Mouse (Mus musculus): Measurements from ENCODE around the gene Gm7075. TPM values are rescaled to one million over a fixed set of nuclear protein-coding genes. Genes with fewer than 3 reads are reported as not detected.

The Gm7075 gene
- polyA plus RNA-seq, 1 experiment: not detected

GRCm38 (mm10) chr10:63429023-63429340, 7.4 kb upstream of the Gm7075 start:
- Histone ChIP-seq H3K27me3 (ENCODE audit: control insufficient read depth, insufficient read depth, low read length) (no peaks in the 10 kb centered on the region), H3K36me3 (ENCODE audit: control insufficient read depth, insufficient read depth, low read length) (no peaks in the 10 kb centered on the region), H3K27ac (ENCODE audit: control insufficient read depth, insufficient read depth, low read depth, low read length) (peak overlapping the region; percentile 81), H3K4me1 (ENCODE audit: control insufficient read depth, insufficient read depth, low read length) (peaks cover 11% of the 10 kb centered on the region), H3K4me3 (ENCODE audit: control insufficient read depth, low read depth, low read length) (peak overlapping the region; percentile 93)
- no peak for TF ChIP-seq CTCF (IDR thresholded peaks at IDR 0.05; ENCODE audit: control insufficient read depth, insufficient read depth, insufficient replicate concordance, low read depth, low read length)
- no peak for TF ChIP-seq POLR2A (IDR thresholded peaks at IDR 0.05; ENCODE audit: control insufficient read depth, low read depth, low read length)

GRCm38 (mm10) chr10:63428243-63429022, 6.8 kb upstream of the Gm7075 start:
- Histone ChIP-seq H3K4me3 (ENCODE audit: control insufficient read depth, low read depth, low read length) (peak overlapping the region; percentile 93), H3K36me3 (ENCODE audit: control insufficient read depth, insufficient read depth, low read length) (no peaks in the 10 kb centered on the region), H3K27me3 (ENCODE audit: control insufficient read depth, insufficient read depth, low read length) (no peaks in the 10 kb centered on the region), H3K27ac (ENCODE audit: control insufficient read depth, insufficient read depth, low read depth, low read length) (peak overlapping the region; percentile 81), H3K4me1 (ENCODE audit: control insufficient read depth, insufficient read depth, low read length) (peaks cover 11% of the 10 kb centered on the region)
- TF ChIP-seq CTCF (IDR thresholded peaks at IDR 0.05; ENCODE audit: control insufficient read depth, insufficient read depth, insufficient replicate concordance, low read depth, low read length) (no peak), POLR2A (IDR thresholded peaks at IDR 0.05; ENCODE audit: control insufficient read depth, low read depth, low read length) (0 out of 2 replicates have a peak, but pooled peaks have one; percentile 12)

DNA sequence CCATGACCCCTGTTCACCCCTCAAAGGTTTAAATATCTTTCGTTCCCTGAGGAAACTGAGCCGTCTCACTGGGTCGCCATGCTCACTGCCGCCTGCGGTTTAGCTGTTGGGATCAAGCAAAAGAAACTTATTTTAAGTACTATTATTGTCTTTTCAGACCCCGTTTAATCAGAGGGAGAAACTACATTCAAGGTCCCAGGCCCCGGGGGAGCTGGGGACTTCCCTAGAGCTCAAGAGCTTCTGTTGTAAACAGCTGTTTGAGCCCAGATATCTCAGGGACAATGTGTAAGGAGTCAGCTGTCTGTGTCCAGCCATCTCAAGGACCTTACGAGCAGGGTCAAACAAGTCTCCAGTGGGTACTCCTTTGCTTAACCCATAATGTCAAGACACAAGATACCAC, 5.6 kb upstream of the Gm7075 start:
- TF ChIP-seq CTCF (IDR thresholded peaks at IDR 0.05; ENCODE audit: control insufficient read depth, insufficient read depth, insufficient replicate concordance, low read depth, low read length) (no peak), POLR2A (IDR thresholded peaks at IDR 0.05; ENCODE audit: control insufficient read depth, low read depth, low read length) (no peak)
- Histone ChIP-seq H3K4me1 (ENCODE audit: control insufficient read depth, insufficient read depth, low read length) (peaks cover 11% of the 10 kb centered on the region), H3K4me3 (ENCODE audit: control insufficient read depth, low read depth, low read length) (peak overlapping the region; percentile 43; the same call in 1 of the 2 replicates)

DNA sequence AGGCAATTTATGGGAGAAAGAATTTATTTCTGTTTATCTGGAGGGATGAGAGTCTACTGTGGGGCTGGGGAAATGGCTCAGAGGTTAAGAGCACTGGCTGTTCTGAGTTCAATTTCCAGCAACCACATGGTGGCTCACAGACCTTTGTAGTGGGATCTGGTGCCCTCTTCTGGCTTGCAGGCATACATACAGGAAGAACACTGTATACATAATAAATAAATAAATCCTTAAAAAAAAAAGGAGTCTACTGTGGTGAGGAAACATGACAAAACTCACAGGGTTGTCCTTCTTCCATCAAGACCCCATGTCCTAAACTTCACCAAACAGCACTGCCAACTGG, 2.9 kb upstream of the Gm7075 start:
- H3K27ac ChIP-seq (ENCODE audit: control insufficient read depth, insufficient read depth, low read depth, low read length): no peak overlapping the region
- H3K4me3 ChIP-seq (ENCODE audit: control insufficient read depth, low read depth, low read length): no peak overlapping the region
- no peaks in the 10 kb centered on the region for H3K36me3 ChIP-seq (ENCODE audit: control insufficient read depth, insufficient read depth, low read length)
- TF ChIP-seq POLR2A (IDR thresholded peaks at IDR 0.05; ENCODE audit: control insufficient read depth, low read depth, low read length) (no peak), CTCF (IDR thresholded peaks at IDR 0.05; ENCODE audit: control insufficient read depth, insufficient read depth, insufficient replicate concordance, low read depth, low read length) (no peak)
- H3K4me1 ChIP-seq (ENCODE audit: control insufficient read depth, insufficient read depth, low read length): peaks cover 4% of the 10 kb centered on the region
- H3K27me3 ChIP-seq (ENCODE audit: control insufficient read depth, insufficient read depth, low read length): no peaks in the 10 kb centered on the region

More for the DNA sequence above, 5.6 kb upstream of the Gm7075 start:
- Histone ChIP-seq H3K27ac (ENCODE audit: control insufficient read depth, insufficient read depth, low read depth, low read length) (peak overlapping the region; percentile 32; the same call in 1 of the 2 replicates), H3K27me3 (ENCODE audit: control insufficient read depth, insufficient read depth, low read length) (no peaks in the 10 kb centered on the region), H3K36me3 (ENCODE audit: control insufficient read depth, insufficient read depth, low read length) (no peaks in the 10 kb centered on the region)

GRCm38 (mm10) chr10:63423591-63424474, 2.2 kb upstream of the Gm7075 start:
- H3K27me3 ChIP-seq (ENCODE audit: control insufficient read depth, insufficient read depth, low read length): no peaks in the 10 kb centered on the region
- H3K27ac ChIP-seq (ENCODE audit: control insufficient read depth, insufficient read depth, low read depth, low read length): no peak overlapping the region
- TF ChIP-seq POLR2A (IDR thresholded peaks at IDR 0.05; ENCODE audit: control insufficient read depth, low read depth, low read length): no peak
- TF ChIP-seq CTCF (IDR thresholded peaks at IDR 0.05; ENCODE audit: control insufficient read depth, insufficient read depth, insufficient replicate concordance, low read depth, low read length): no peak
- no peak overlapping the region for H3K4me3 ChIP-seq (ENCODE audit: control insufficient read depth, low read depth, low read length)
- H3K4me1 ChIP-seq (ENCODE audit: control insufficient read depth, insufficient read depth, low read length): peaks cover 4% of the 10 kb centered on the region
- no peaks in the 10 kb centered on the region for H3K36me3 ChIP-seq (ENCODE audit: control insufficient read depth, insufficient read depth, low read length)

DNA sequence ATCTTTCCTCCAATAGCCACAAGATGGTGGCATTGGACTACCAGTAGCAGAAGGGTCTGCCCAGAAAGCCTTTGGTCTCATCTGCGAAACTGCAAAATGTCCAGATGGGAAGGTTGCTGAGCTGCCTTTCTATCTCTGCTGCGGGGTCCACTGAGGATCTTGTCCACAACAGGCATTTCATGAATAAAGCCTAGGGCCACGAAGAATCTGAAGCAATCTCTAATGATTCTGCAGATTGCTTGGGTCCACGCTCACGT, 1.1 kb upstream of the Gm7075 start:
- no peak overlapping the region for H3K27ac ChIP-seq (ENCODE audit: control insufficient read depth, insufficient read depth, low read depth, low read length)
- H3K27me3 ChIP-seq (ENCODE audit: control insufficient read depth, insufficient read depth, low read length): no peaks in the 10 kb centered on the region
- H3K36me3 ChIP-seq (ENCODE audit: control insufficient read depth, insufficient read depth, low read length): no peaks in the 10 kb centered on the region
- H3K4me1 ChIP-seq (ENCODE audit: control insufficient read depth, insufficient read depth, low read length): no peaks in the 10 kb centered on the region; the same call in 1 of the 2 replicates
- no peak overlapping the region for H3K4me3 ChIP-seq (ENCODE audit: control insufficient read depth, low read depth, low read length)
- no peak for TF ChIP-seq CTCF (IDR thresholded peaks at IDR 0.05; ENCODE audit: control insufficient read depth, insufficient read depth, insufficient replicate concordance, low read depth, low read length)
- no peak for TF ChIP-seq POLR2A (IDR thresholded peaks at IDR 0.05; ENCODE audit: control insufficient read depth, low read depth, low read length)

DNA sequence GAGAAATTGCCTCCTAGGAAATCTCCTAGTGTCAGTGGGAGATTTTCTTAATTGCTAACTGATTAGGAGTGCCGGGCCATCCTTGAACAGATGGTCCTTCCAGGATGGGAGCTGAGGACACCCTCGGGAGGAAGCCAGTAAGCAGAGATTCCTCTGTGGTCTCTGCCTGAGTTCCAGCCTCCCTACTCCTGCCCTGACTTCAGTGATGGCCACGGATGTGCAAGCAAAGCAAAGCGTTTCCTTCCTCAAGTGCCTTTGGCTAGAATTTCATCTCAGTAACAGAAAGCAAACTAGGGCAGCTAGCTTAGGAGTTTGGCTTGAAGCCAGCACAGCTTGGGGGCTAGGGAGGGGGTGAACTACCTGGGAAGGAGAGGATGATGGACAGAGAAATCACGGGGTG, 4.5 kb downstream of the Gm7075 start:
- no peak for TF ChIP-seq POLR2A (IDR thresholded peaks at IDR 0.05; ENCODE audit: control insufficient read depth, low read depth, low read length)
- no peak for TF ChIP-seq CTCF (IDR thresholded peaks at IDR 0.05; ENCODE audit: control insufficient read depth, insufficient read depth, insufficient replicate concordance, low read depth, low read length)

More for the DNA sequence above, 4.5 kb downstream of the Gm7075 start:
- Histone ChIP-seq H3K27ac (ENCODE audit: control insufficient read depth, insufficient read depth, low read depth, low read length) (no peak overlapping the region), H3K4me3 (ENCODE audit: control insufficient read depth, low read depth, low read length) (no peak overlapping the region), H3K4me1 (ENCODE audit: control insufficient read depth, insufficient read depth, low read length) (no peaks in the 10 kb centered on the region; the same call in 1 of the 2 replicates), H3K27me3 (ENCODE audit: control insufficient read depth, insufficient read depth, low read length) (no peaks in the 10 kb centered on the region), H3K36me3 (ENCODE audit: control insufficient read depth, insufficient read depth, low read length) (no peaks in the 10 kb centered on the region)
